ENCODE assay signal across 7 mouse cellular contexts in the genomic region with DNA sequence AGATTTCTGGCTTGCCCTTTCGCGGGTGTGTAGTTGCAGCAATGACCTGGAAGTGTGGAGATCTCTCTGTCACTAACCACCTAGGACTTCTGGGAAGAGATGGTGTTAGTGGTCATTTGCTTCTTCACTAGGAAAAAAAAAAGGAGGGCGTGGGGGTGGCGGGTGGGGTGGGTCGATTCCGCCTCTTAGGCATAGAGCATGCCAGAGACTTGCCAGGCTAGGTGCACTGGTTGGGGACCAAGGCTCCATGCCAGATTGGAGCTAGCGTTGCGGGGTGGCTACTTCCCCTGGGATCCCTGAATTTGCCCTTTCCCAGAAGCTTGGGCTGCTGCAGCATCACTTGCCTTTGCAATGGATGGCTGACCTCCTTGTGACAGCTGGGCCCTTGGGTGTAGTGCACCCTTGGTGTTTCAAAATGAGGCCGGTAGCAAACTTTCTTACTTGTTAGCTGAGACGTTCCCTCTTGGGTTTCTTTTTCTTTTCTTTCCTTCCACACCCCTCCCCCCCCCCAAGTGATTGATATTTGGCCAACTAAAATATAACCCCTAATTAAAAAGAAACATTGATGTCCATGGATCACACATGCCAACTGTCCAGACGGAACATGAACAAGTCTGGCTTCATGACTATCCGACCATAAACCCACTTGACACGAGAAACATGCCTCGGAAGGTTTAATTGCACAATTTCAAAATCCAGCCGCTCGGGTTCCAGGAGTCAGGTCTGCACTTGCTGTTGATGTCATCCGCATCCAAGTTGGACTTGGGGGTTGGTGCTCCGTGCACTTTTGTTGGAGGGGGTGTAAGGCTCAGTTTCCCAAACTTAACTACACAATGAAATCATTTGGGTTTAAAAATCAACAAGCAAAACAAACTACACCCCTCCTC. TPM values are rescaled to one million over a fixed set of nuclear protein-coding genes. Genes with fewer than 3 reads are reported as not detected.
DNase-seq lines count a peak whose midpoint lies in the region; ATAC-seq and TF ChIP-seq lines count a peak whose summit lies in the region.

No protein-coding gene starts in this region.

- H3K27me3 ChIP-seq in spleen, adult 2 months (ENCODE audit: control insufficient read depth, insufficient read depth, low read length), result peaks cover 12% of the 10 kb centered on the region
- H3K27me3 ChIP-seq in forebrain, postnatal 0 days (ENCODE audit: insufficient read depth, low read length), result peaks cover 23% of the 10 kb centered on the region
- H3K27me3 ChIP-seq in limb, embryonic 10.5 days (ENCODE audit: low read depth, poor library complexity, severe bottlenecking), result peaks cover 47% of the 10 kb centered on the region
- H3K27me3 ChIP-seq in neural tube, embryonic 13.5 days, result peaks cover 47% of the 10 kb centered on the region

- H3K4me2 ChIP-seq in forebrain, postnatal 0 days (ENCODE audit: low read depth), result peak overlapping the region; percentile 99
- H3K4me2 ChIP-seq in neural tube, embryonic 13.5 days, result peak overlapping the region; percentile 98

- H3K27ac ChIP-seq in spleen, adult 2 months (ENCODE audit: insufficient read depth, low read length), result no peak overlapping the region
- H3K27ac ChIP-seq in forebrain, postnatal 0 days (ENCODE audit: low read depth, low read length), result no peak overlapping the region
- no peak overlapping the region for H3K27ac ChIP-seq in limb, embryonic 10.5 days
- H3K27ac ChIP-seq in neural tube, embryonic 13.5 days (replicated peaks), result no peak overlapping the region

- DNase-seq in spleen, adult 2 months (ENCODE audit: low read depth in 1 of 2, low spot score in 2 of 2), result no peak
- DNase-seq in spleen, postnatal 10 days (ENCODE audit: low spot score in 2 of 2), result no peak
- DNase-seq in forebrain, postnatal 0 days, result no peak
- peak; percentile 31 for DNase-seq in limb, embryonic 10.5 days (ENCODE audit: low spot score)
- DNase-seq in frontal cortex, postnatal 10 days (ENCODE audit: low spot score in 2 of 2), result no peak
- DNase-seq in left cerebral cortex, postnatal 36 days (ENCODE audit: low spot score in 2 of 2), result no peak

- no peak for ATAC-seq in forebrain, postnatal 0 days
- no peak for ATAC-seq in neural tube, embryonic 13.5 days (ENCODE audit: low read depth)

- TF ChIP-seq POLR2A in spleen, adult 2 months (IDR thresholded peaks at IDR 0.05; ENCODE audit: low read depth, low read length), result no peak

- TF ChIP-seq CTCF in spleen, adult 2 months (IDR thresholded peaks at IDR 0.05; ENCODE audit: extremely low read depth, insufficient read depth, insufficient read length, insufficient replicate concordance), result no peak
- no peak for TF ChIP-seq CTCF in forebrain, postnatal 0 days (IDR thresholded peaks at IDR 0.05; ENCODE audit: low read depth)

- H3K36me3 ChIP-seq in spleen, adult 2 months (ENCODE audit: control insufficient read depth, insufficient read depth, low read length), result no peaks in the 10 kb centered on the region
- H3K36me3 ChIP-seq in forebrain, postnatal 0 days (ENCODE audit: insufficient read depth), result no peaks in the 10 kb centered on the region
- no peaks in the 10 kb centered on the region for H3K36me3 ChIP-seq in limb, embryonic 10.5 days
- no peaks in the 10 kb centered on the region for H3K36me3 ChIP-seq in neural tube, embryonic 13.5 days

- H3K4me1 ChIP-seq in spleen, adult 2 months (ENCODE audit: control insufficient read depth, insufficient read depth, insufficient read length), result peaks cover 7% of the 10 kb centered on the region
- H3K4me1 ChIP-seq in forebrain, postnatal 0 days (ENCODE audit: insufficient read depth), result peaks cover 13% of the 10 kb centered on the region; the same call in 1 of the 2 replicates
- peaks cover 18% of the 10 kb centered on the region for H3K4me1 ChIP-seq in limb, embryonic 10.5 days
- peaks cover 17% of the 10 kb centered on the region for H3K4me1 ChIP-seq in neural tube, embryonic 13.5 days (replicated peaks)

- peak overlapping the region; percentile 44; the same call in 1 of the 2 replicates for H3K9ac ChIP-seq in forebrain, postnatal 0 days
- 0 out of 2 replicates have a peak overlapping the region, but pooled peaks have one; percentile 60 for H3K9ac ChIP-seq in neural tube, embryonic 13.5 days

- peak overlapping the region; percentile 23; the same call in 1 of the 2 replicates for H3K4me3 ChIP-seq in spleen, adult 2 months (ENCODE audit: extremely low read depth, insufficient read depth, insufficient read length)
- H3K4me3 ChIP-seq in forebrain, postnatal 0 days (ENCODE audit: low read depth, low read length), result peak overlapping the region; percentile 55
- peak overlapping the region; percentile 63 for H3K4me3 ChIP-seq in limb, embryonic 10.5 days
- H3K4me3 ChIP-seq in neural tube, embryonic 13.5 days, result peak overlapping the region; percentile 58

- no peaks in the 10 kb centered on the region for H3K9me3 ChIP-seq in forebrain, postnatal 0 days (ENCODE audit: low read length)
- no peaks in the 10 kb centered on the region for H3K9me3 ChIP-seq in limb, embryonic 10.5 days (replicated peaks)
- no peaks in the 10 kb centered on the region for H3K9me3 ChIP-seq in neural tube, embryonic 13.5 days

- 45% methylated on average over 18 of the region's 18 CpGs for WGBS in spleen, adult 2 months
- WGBS in forebrain, postnatal 0 days, result 33% methylated on average over 18 of the region's 18 CpGs
- 39% methylated on average over 18 of the region's 18 CpGs for WGBS in limb, embryonic 10.5 days
- WGBS in neural tube, embryonic 13.5 days, result 40% methylated on average over 18 of the region's 18 CpGs

- intact Hi-C loops in left cerebral cortex, postnatal 36 days (cut with DNase I), result loop anchor here (5.0 kb wide), 1 partner anchor 226 kb away; no protein-coding TSS in a partner anchor

RNA-seq across cellular contexts. Expression of gene Egfr, which starts 1.4 kb away (rescaled TPM):
- 2.2 and 8.5 TPM in 2 replicates for polyA plus RNA-seq in spleen, adult 2 months (2012; rRNA removed)
- total RNA-seq in forebrain, postnatal 0 days (2014; rRNA removed), result 15.3 and 19.4 TPM in 2 replicates
- polyA plus RNA-seq in forebrain, postnatal 0 days (2015; fragmentation: Nextera tagmentation; extraction: Ambion mirVana), result 5.4 and 6.6 TPM in 2 replicates
- 2.4 and 3.0 TPM in 2 replicates for polyA plus RNA-seq in limb, embryonic 10.5 days (2016; fragmentation: Nextera tagmentation; extraction: Ambion mirVana)
- 2.4 and 2.6 TPM in 2 replicates for polyA plus RNA-seq in neural tube, embryonic 13.5 days (2015; fragmentation: Nextera tagmentation; extraction: Ambion mirVana)
- 10 to 100 TPM; 15.0 to 15.1 TPM for total RNA-seq in left cerebral cortex, postnatal 36 days (2021)
